Mouse (Mus musculus): ENCODE measurements at regions not wholly inside any gene's neighbourhood (a gene's known extent, or its start where the extent isn't known, plus 50 kb on each side); places are given as distances from the start of the nearest gene placed in this dataset.

DNA sequence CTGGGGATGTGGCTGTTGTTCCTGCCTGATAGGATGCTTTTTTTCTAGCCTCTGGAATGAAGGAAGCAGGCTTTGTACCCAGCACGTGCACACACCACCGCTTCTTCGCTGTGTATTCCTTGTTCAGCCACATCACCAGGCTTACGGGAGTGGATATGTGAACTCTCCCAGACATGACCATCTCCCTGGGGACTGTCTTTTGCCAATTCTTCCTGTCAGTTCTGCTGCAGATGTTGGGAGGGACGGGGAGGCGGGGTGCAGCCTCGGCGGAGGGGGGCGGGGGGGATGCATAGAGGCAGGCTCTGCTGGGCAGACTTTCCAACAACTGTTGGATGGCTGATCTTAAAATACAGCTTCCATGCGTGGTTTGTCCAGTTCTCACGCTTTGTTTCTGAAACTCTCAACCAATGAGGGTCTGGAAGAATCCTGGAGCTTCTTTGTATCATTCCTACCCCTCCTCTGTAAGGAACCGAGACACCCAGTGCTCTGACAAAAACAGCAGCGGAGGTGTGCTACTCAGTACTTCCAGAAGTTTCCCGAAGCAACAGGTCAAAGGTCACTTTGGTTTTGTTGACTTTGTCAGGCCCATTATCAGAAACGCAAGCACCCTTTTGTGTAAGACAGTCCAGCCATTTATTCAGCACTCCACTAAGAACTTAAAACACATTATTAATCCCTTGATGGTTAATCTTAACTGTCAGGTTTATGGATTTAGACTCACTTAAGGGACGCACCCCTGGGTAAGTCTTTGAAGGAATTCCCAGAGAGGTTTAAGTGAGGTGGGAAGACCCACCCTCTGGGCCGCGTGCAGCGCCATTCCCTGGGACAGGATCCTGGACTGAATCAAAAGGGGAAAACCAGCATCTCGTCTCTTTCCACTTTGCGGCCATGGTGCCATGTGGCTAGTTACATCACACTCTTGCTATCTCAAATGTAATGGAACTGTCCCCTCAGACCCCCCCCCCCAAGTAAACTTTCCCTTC, 476.5 kb upstream of the Tbx3 start:
- DNase-seq (ENCODE audit: low spot score), result no peak
- H3K27me3 ChIP-seq (ENCODE audit: low read depth, poor library complexity, severe bottlenecking), result peaks cover 13% of the 10 kb centered on the region; the same call in 1 of the 2 replicates
- WGBS, result 60% methylated on average over 21 of the region's 21 CpGs
- H3K4me1 ChIP-seq, result peaks cover 14% of the 10 kb centered on the region
- no peak overlapping the region for H3K27ac ChIP-seq
- H3K36me3 ChIP-seq, result no peaks in the 10 kb centered on the region
- no peak overlapping the region for H3K4me3 ChIP-seq
- no peaks in the 10 kb centered on the region for H3K9me3 ChIP-seq (replicated peaks)

DNA sequence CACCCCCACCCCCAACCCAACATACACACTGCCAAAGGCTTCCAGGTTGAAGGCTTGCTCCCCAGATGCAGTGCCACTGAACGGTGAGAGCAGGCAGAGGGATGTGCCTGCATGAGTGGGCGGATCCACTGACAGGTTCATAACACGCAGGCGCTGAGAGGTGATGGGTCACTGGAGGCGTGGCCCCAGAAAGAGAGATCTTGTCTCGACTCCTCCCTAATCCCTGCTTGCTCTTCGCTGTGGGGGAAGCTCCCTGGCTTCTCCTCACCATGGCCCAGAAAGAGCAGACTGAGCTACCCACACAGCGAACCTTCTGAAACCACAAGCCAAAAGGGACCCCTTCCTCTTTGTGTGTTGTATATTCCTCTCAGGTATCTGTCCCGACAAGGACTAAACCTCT, 470.6 kb upstream of the Tbx3 start:
- no peak for DNase-seq (ENCODE audit: low spot score)
- Histone ChIP-seq H3K4me1 (peaks cover 22% of the 10 kb centered on the region), H3K9me3 (replicated peaks) (no peaks in the 10 kb centered on the region), H3K27ac (no peak overlapping the region), H3K4me3 (no peak overlapping the region), H3K27me3 (ENCODE audit: low read depth, poor library complexity, severe bottlenecking) (peaks cover 10% of the 10 kb centered on the region; the same call in 1 of the 2 replicates), H3K36me3 (no peaks in the 10 kb centered on the region)
- 47% methylated on average over 9 of the region's 9 CpGs for WGBS

DNA sequence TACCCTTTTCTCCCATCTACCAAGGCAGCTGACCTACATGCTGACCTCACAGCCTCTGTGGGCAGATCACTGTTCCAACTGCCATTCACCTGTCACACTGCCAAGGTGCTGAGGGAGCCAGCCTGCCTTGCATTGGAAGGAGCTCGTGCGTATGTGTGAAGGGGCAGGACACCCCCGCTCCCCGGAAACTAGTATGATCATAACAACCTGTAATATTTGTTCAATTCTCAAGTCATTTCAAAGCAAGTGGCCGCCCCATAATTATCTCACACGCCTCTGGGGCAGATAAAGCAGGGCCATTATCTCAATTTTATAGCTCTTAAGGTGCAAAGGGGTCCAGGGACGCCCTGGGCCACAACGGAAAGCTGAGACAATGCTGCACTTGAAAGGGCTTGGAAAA, 469.2 kb upstream of the Tbx3 start:
- Histone ChIP-seq H3K36me3 (no peaks in the 10 kb centered on the region), H3K27ac (no peak overlapping the region), H3K4me1 (peaks cover 22% of the 10 kb centered on the region), H3K4me3 (no peak overlapping the region), H3K9me3 (replicated peaks) (no peaks in the 10 kb centered on the region), H3K27me3 (ENCODE audit: low read depth, poor library complexity, severe bottlenecking) (0 out of 2 replicates have a peak, but pooled peaks cover 3% of the 10 kb centered on the region)
- no peak for DNase-seq (ENCODE audit: low spot score)
- 70% methylated on average over 8 of the region's 8 CpGs for WGBS

DNA sequence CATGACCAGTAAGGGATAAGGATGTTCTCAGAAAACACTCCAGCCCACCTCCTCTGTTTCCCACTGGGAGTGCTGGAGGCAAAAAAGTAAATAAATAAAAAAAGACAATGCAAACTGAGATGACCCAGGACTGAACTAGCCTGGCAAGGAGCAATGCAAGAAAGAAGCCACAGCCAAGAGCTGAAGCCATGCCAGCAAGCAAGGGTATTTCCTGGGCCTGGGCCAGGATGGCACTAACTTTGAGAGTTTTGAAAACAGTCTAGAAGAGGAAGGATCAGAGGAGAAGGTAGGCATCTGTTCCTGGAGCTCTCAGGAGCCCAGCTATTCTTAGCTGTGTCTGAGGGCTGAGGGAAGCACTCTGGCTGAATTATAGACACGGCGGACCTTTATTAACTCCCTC, 465.7 kb upstream of the Tbx3 start:
- Histone ChIP-seq H3K36me3 (no peaks in the 10 kb centered on the region), H3K4me1 (peaks cover 8% of the 10 kb centered on the region), H3K27ac (no peak overlapping the region), H3K4me3 (no peak overlapping the region), H3K27me3 (ENCODE audit: low read depth, poor library complexity, severe bottlenecking) (0 out of 2 replicates have a peak, but pooled peaks cover 3% of the 10 kb centered on the region), H3K9me3 (replicated peaks) (no peaks in the 10 kb centered on the region)
- 59% methylated on average over 2 of the region's 2 CpGs for WGBS
- no peak for DNase-seq (ENCODE audit: low spot score)

DNA sequence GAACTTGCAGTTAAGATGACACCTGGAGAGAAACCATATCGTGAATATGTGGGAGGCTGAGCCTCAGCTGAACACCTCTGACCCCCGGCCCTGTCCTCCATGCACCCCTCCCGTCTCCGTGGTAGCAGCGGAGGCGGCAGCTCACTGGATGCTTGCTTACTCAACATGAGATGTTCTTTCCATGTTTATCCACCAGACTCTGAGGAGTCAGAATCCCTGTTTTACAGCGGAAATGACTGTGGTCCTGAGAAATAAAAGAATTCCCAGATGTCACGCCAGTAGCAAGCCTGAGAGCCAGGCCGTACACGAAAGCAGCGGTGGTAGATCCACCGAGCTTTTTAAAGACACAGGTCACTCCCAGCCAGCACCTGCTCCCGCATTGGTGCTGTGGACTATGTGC, 462.4 kb upstream of the Tbx3 start:
- 87% methylated on average over 13 of the region's 13 CpGs for WGBS

DNA sequence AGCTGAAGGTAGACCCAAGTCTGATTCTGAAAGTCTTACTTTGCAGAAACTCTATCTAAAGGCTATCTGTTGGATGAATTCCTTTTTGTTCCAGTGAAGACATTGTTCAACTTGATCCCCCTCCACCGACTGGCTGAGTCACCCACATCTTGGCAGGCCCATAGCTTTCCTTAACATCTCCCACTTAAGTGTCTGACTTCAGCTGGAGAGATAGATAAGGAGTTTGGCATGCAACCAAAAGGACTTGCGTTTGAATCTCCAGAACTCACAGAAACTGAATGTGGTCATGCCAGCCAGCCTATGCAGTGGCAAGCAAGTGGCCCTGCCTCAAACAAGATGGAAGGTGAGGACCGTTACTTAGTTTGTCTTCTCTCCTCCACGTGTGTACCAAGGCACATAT, 457.3 kb upstream of the Tbx3 start:
- no peaks in the 10 kb centered on the region for H3K36me3 ChIP-seq
- WGBS, result 76% methylated on average over 4 of the region's 4 CpGs
- peaks cover 31% of the 10 kb centered on the region; the same call in 1 of the 2 replicates for H3K27me3 ChIP-seq (ENCODE audit: low read depth, poor library complexity, severe bottlenecking)
- DNase-seq (ENCODE audit: low spot score), result no peak
- peaks cover 12% of the 10 kb centered on the region for H3K4me1 ChIP-seq
- H3K4me3 ChIP-seq, result no peak overlapping the region
- H3K27ac ChIP-seq, result no peak overlapping the region
- H3K9me3 ChIP-seq (replicated peaks), result no peaks in the 10 kb centered on the region

More for the DNA sequence above, 462.4 kb upstream of the Tbx3 start:
- H3K4me3 ChIP-seq, result no peak overlapping the region
- no peaks in the 10 kb centered on the region for H3K36me3 ChIP-seq
- no peaks in the 10 kb centered on the region for H3K9me3 ChIP-seq (replicated peaks)
- H3K4me1 ChIP-seq, result no peaks in the 10 kb centered on the region
- H3K27me3 ChIP-seq (ENCODE audit: low read depth, poor library complexity, severe bottlenecking), result 0 out of 2 replicates have a peak, but pooled peaks cover 8% of the 10 kb centered on the region
- DNase-seq (ENCODE audit: low spot score), result no peak
- no peak overlapping the region for H3K27ac ChIP-seq

DNA sequence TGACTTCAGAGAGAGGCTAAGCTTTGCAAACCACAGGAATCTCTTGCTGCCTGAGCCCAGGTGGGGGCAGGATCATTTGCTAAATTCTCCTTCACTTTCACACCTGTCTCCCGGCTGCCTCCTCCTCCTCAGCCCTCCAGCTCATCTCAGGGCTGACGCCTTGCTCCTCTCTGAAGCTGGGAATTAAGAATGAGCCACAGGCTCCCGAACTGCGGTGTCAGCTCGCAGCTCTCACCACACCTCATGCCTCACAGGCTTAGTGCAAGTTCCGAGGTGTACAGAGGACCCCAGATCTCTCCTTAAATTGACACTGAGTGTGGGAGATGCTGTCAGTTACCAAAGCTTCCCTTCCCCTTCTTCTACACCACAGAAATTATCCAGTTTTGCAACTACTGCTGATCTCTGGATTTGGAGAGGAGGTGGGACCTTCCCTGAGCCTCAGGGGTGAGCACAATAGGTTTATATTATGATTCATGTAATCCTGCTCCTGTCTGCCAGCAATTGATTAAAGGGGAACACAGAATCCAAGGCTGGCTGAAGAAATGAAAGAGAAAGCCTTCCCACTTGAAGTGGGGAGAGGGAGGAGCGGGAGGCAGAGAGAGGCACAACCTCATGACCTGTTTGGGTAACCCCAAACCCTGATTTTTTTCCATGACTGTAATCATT, 456.6 kb upstream of the Tbx3 start:
- DNase-seq (ENCODE audit: low spot score), result no peak
- no peaks in the 10 kb centered on the region for H3K9me3 ChIP-seq (replicated peaks)
- peaks cover 36% of the 10 kb centered on the region; the same call in 1 of the 2 replicates for H3K27me3 ChIP-seq (ENCODE audit: low read depth, poor library complexity, severe bottlenecking)
- no peaks in the 10 kb centered on the region for H3K36me3 ChIP-seq
- no peak overlapping the region for H3K4me3 ChIP-seq
- WGBS, result 44% methylated on average over 7 of the region's 7 CpGs
- peaks cover 15% of the 10 kb centered on the region for H3K4me1 ChIP-seq
- H3K27ac ChIP-seq, result no peak overlapping the region

DNA sequence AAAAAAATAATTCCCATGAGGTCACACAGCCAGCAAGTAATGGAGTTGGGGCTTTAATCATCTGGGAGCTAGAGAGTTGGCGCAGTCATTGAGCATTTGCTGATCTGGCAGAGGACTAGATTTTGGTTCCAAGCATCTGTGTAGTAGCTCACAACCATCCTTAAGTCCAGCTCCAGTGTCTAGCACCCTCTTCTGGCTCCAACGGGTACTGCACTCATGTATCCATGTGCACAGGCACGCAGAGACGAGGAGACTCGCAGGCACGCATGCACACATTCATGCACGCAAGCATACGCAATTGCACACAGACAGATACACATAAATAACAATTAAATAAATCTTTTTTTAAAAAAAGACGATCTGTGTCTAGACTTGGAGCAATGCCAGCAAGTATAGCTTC, 455.5 kb upstream of the Tbx3 start:
- DNase-seq (ENCODE audit: low spot score), result no peak
- 92% methylated on average over 9 of the region's 9 CpGs for WGBS

DNA sequence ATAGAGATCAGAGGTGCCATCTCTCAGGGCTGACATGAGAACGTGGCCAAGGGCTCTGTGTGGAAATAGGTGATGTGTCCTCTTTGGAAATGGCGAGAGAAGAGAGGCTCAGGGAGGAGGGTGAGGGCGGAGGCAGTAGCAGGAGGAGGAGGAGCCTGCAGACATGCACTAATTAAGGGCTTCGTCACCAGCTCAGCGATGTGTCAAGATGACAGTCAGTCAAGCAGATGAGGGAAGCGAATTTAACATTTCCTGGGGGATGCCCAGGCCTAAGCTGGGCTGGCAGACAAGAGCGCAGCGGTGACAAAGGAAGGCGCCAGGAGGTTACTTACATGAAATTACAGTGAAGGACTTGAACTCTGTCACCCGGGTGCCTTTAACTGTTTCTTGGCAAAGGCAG, 455.1 kb upstream of the Tbx3 start:
- no peaks in the 10 kb centered on the region for H3K36me3 ChIP-seq
- no peaks in the 10 kb centered on the region for H3K9me3 ChIP-seq (replicated peaks)
- no peak overlapping the region for H3K4me3 ChIP-seq
- H3K27ac ChIP-seq, result no peak overlapping the region
- DNase-seq (ENCODE audit: low spot score), result no peak
- H3K4me1 ChIP-seq, result peaks cover 15% of the 10 kb centered on the region
- peaks cover 50% of the 10 kb centered on the region; the same call in 1 of the 2 replicates for H3K27me3 ChIP-seq (ENCODE audit: low read depth, poor library complexity, severe bottlenecking)
- 77% methylated on average over 10 of the region's 10 CpGs for WGBS

More for the DNA sequence above, 455.5 kb upstream of the Tbx3 start:
- Histone ChIP-seq H3K4me3 (no peak overlapping the region), H3K4me1 (peaks cover 15% of the 10 kb centered on the region), H3K27me3 (ENCODE audit: low read depth, poor library complexity, severe bottlenecking) (peaks cover 46% of the 10 kb centered on the region; the same call in 1 of the 2 replicates), H3K9me3 (replicated peaks) (no peaks in the 10 kb centered on the region), H3K27ac (no peak overlapping the region), H3K36me3 (no peaks in the 10 kb centered on the region)

DNA sequence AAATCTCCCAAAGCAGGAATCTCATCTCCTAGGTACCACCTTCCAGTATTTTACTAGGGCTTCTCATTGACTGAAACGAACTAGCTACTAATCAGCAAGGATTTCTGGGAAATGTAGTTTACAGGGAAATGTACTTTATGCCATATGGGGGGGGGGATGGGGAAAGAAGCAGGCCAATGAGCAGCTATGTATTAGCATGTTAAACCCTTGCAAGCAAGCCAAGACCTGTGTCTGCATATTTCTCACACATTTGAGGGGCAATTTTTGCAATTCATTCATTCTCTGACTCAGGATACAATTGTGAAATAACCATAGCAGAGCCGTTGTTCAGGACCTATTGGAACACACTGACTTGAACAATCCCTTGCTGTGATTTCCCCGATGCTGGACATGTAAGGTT, 454.3 kb upstream of the Tbx3 start:
- Histone ChIP-seq H3K36me3 (no peaks in the 10 kb centered on the region), H3K27me3 (ENCODE audit: low read depth, poor library complexity, severe bottlenecking) (peaks cover 56% of the 10 kb centered on the region; the same call in 1 of the 2 replicates), H3K27ac (no peak overlapping the region), H3K4me1 (peaks cover 16% of the 10 kb centered on the region), H3K4me3 (no peak overlapping the region), H3K9me3 (replicated peaks) (no peaks in the 10 kb centered on the region)
- WGBS, result 83% methylated on average over 3 of the region's 3 CpGs
- no peak for DNase-seq (ENCODE audit: low spot score)

DNA sequence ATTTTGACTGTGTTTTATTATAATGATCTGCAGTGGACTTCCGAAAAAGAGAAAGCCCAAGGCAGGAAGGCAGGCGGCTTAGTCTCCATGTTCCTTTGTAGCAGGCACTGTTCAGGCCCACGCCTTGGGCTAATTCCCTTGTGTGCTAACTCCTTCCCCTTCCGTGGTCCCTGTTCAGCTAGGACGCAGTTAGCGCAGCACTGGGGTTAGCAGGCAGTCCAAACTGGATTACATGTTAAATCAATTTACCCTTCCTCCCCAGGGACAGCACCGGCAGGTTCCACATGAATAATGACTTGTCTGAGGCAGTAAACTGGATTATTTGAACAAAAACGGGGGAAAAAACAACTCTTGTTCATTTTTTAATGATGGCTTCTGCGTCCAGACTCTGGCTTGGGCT, 453.4 kb upstream of the Tbx3 start:
- Histone ChIP-seq H3K27ac (no peak overlapping the region), H3K4me1 (peaks cover 21% of the 10 kb centered on the region), H3K27me3 (ENCODE audit: low read depth, poor library complexity, severe bottlenecking) (peaks cover 63% of the 10 kb centered on the region; the same call in 1 of the 2 replicates), H3K4me3 (no peak overlapping the region), H3K9me3 (replicated peaks) (no peaks in the 10 kb centered on the region), H3K36me3 (no peaks in the 10 kb centered on the region)
- WGBS, result 72% methylated on average over 9 of the region's 9 CpGs
- no peak for DNase-seq (ENCODE audit: low spot score)

DNA sequence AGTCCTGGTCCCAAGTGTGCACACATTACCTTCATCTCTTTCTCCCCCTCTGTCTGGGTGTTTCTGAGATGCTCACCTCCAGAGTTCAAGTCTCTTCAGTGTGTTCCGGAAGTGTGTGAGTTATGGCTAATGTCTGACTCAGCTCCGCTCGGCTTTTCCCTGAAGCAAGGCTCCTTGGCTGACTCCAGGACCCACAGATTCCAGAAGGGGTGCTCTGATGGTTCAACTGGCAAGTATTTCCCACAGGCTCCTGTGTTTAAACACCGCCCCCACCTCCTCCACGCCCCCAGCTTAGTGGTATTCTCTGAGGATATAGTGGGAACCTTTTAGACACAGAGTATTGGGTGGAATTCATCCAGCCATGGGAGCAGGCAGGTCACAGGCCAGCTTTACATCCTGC, 441.8 kb upstream of the Tbx3 start:
- 0 out of 2 replicates have a peak, but pooled peaks cover 5% of the 10 kb centered on the region for H3K27me3 ChIP-seq (ENCODE audit: low read depth, poor library complexity, severe bottlenecking)
- H3K4me1 ChIP-seq, result 0 out of 2 replicates have a peak, but pooled peaks cover 4% of the 10 kb centered on the region
- H3K4me3 ChIP-seq, result no peak overlapping the region
- H3K9me3 ChIP-seq (replicated peaks), result no peaks in the 10 kb centered on the region
- 93% methylated on average over 5 of the region's 5 CpGs for WGBS
- no peak overlapping the region for H3K27ac ChIP-seq
- H3K36me3 ChIP-seq, result no peaks in the 10 kb centered on the region
- no peak for DNase-seq (ENCODE audit: low spot score)

DNA sequence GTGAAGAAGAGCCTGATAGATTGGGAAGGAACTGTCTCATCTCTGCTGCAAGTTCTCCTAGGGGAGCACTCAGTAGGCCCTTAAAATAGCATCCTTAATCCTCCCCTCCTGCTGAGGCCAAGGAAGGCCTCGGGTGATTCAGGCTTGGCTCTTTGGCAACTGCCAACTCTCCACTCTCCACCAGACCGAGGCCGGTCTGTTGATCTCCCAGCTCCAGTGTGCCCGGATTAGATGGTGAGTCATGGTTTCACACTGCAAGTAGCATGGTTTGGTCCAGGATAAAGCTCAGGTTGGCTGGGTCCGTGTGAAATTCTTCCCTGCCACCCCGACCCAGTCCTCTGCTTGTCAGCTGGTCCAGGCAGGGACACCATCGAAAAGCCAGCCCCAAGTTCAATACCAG, 437.5 kb upstream of the Tbx3 start:
- Histone ChIP-seq H3K27ac (no peak overlapping the region), H3K27me3 (ENCODE audit: low read depth, poor library complexity, severe bottlenecking) (peaks cover 24% of the 10 kb centered on the region; the same call in 1 of the 2 replicates), H3K4me3 (no peak overlapping the region), H3K36me3 (no peaks in the 10 kb centered on the region), H3K9me3 (replicated peaks) (no peaks in the 10 kb centered on the region), H3K4me1 (peaks cover 9% of the 10 kb centered on the region)
- whole genome bisulfite sequencing, result 82% methylated on average over 7 of the region's 7 CpGs
- no peak for DNase-seq (ENCODE audit: low spot score)

All from limb, embryonic 10.5 days (tissue).